Mouse (Mus musculus) embryonic facial prominence, embryonic 11.5 days (tissue): ENCODE measurements around the gene Apoa2. TPM values are rescaled to one million over a fixed set of nuclear protein-coding genes. Genes with fewer than 3 reads are reported as not detected.

Source experiments
- ATAC-seq: fragments of 200-750 bp; cut with Nextera tagmentation; replicated peaks from 2 replicates; pipeline ENCODE4 v1.8.0; 2017; ENCODE audit warnings: low read depth; ENCODE audit not compliant: insufficient number of reproducible peaks, low FRiP score, low TSS enrichment
- DNase-seq: peaks from one replicate; pipeline ENCODE4 v3.0.0-alpha.2; 2015; ENCODE audit warnings: low spot score
- H3K27ac ChIP-seq: fragments of 300-500 bp; sonication (generic); replicated peaks from 2 replicates; pipeline ENCODE4 v1.5.1; 2014; ENCODE audit warnings: mild to moderate bottlenecking, low read depth, low read length, control low read depth
- H3K27me3 ChIP-seq: fragments of 300-500 bp; sonication (generic); 2 replicates; pipeline ENCODE4 v1.6.1; 2014; ENCODE audit warnings: mild to moderate bottlenecking, low read length, moderate library complexity, mixed read lengths; ENCODE audit not compliant: control insufficient read depth, insufficient read depth
- H3K36me3 ChIP-seq: fragments of 300-500 bp; sonication (generic); replicated peaks from 2 replicates; pipeline ENCODE4 v1.6.1; 2014; ENCODE audit warnings: low read depth, mild to moderate bottlenecking, low read length, moderate library complexity, mixed read lengths; ENCODE audit not compliant: control insufficient read depth, insufficient read depth
- H3K4me1 ChIP-seq: fragments of 300-500 bp; sonication (generic); 2 replicates; pipeline ENCODE4 v1.6.1; 2014; ENCODE audit warnings: low read length, mixed read lengths; ENCODE audit not compliant: control insufficient read depth, insufficient read depth
- H3K4me2 ChIP-seq: fragments of 300-500 bp; sonication (generic); 2 replicates; pipeline ENCODE4 v1.6.1; 2014; ENCODE audit warnings: low read depth, mild to moderate bottlenecking, control low read depth, low read length, moderate library complexity
- H3K4me3 ChIP-seq: fragments of 300-500 bp; sonication (generic); 2 replicates; pipeline ENCODE4 v1.5.1; 2014; ENCODE audit warnings: low read depth, low read length, control low read depth
- H3K9ac ChIP-seq: fragments of 300-500 bp; sonication (generic); replicated peaks from 2 replicates; pipeline ENCODE4 v1.6.1; 2014; ENCODE audit warnings: mild to moderate bottlenecking, control low read depth, low read length
- H3K9me3 ChIP-seq: fragments of 300-500 bp; sonication (generic); replicated peaks from 2 replicates; pipeline ENCODE4 v1.6.1; 2016; ENCODE audit warnings: mild to moderate bottlenecking, low read length, inconsistent platforms, mixed read lengths; ENCODE audit not compliant: control insufficient read depth
- WGBS: fragments of 180-500 bp; shearing (Covaris S2); extraction: QIAGEN DNeasy Blood & Tissue Kit; methylation state at CpG from one replicate; pipeline ENCODE4 v1.1.7; 2014; 5-methylcytosine and 5-hydroxymethylcytosine counted together
- polyA plus RNA-seq: library from polyadenylated mRNA; unstranded; fragments of >200 nt; fragmentation: Nextera tagmentation; extraction: Ambion mirVana; gene quantifications from 2 replicates; pipeline ENCODE4 v1.2.1, GENCODE M21; 2014

The Apoa2 gene
- polyA plus RNA-seq, 1 experiment from 2014 or later: 3.7 TPM

- H3K9ac ChIP-seq: peak overlapping the region; percentile 60
- H3K36me3 ChIP-seq: no peaks in the 10 kb centered on the region; the same call in 1 of the 2 replicates
- no peaks in the 10 kb centered on the region for H3K27me3 ChIP-seq
- WGBS: 5% methylated on average over 13 of the region's 13 CpGs
- peaks cover 12% of the 10 kb centered on the region for H3K4me1 ChIP-seq
- peak overlapping the region; percentile 79 for H3K4me2 ChIP-seq
- H3K9me3 ChIP-seq: no peaks in the 10 kb centered on the region
- DNase-seq: peak; percentile 74
- ATAC-seq: peak; percentile 49
- peak overlapping the region; percentile 34 for H3K4me3 ChIP-seq
- H3K27ac ChIP-seq: peak overlapping the region; percentile 77
These were observed 26.9 kb downstream of the Apoa2 start for GRCm38 (mm10) chr1:171251594-171252324.

- WGBS: 39% methylated on average over 17 of the region's 17 CpGs
- Histone ChIP-seq H3K4me1 (peaks cover 12% of the 10 kb centered on the region), H3K27ac (peak overlapping the region; percentile 77), H3K4me2 (peak overlapping the region; percentile 79), H3K36me3 (no peaks in the 10 kb centered on the region; the same call in 1 of the 2 replicates), H3K4me3 (peak overlapping the region; percentile 34; the same call in 1 of the 2 replicates), H3K9ac (peak overlapping the region; percentile 60), H3K9me3 (no peaks in the 10 kb centered on the region), H3K27me3 (no peaks in the 10 kb centered on the region)
- DNase-seq (no peak), ATAC-seq (no peak; the same call in 1 of the 2 replicates)
These were observed 27.6 kb downstream of the Apoa2 start for GRCm38 (mm10) chr1:171252415-171252814.

GRCm38 (mm10) chr1:171256095-171256818, 31.4 kb downstream of the Apoa2 start:
- Histone ChIP-seq H3K4me2 (no peak overlapping the region), H3K36me3 (no peaks in the 10 kb centered on the region; the same call in 1 of the 2 replicates), H3K4me1 (peaks cover 4% of the 10 kb centered on the region), H3K4me3 (no peak overlapping the region), H3K27me3 (no peaks in the 10 kb centered on the region), H3K9me3 (no peaks in the 10 kb centered on the region), H3K27ac (no peak overlapping the region), H3K9ac (no peak overlapping the region)
- ATAC-seq (no peak), DNase-seq (no peak)
- 92% methylated on average over 24 of the region's 24 CpGs for WGBS

- no peak overlapping the region for H3K9ac ChIP-seq
- ATAC-seq (0 out of 2 replicates have a peak, but pooled peaks have one; percentile 7), DNase-seq (peak; percentile 86)
- H3K4me2 ChIP-seq: no peak overlapping the region
- H3K27ac ChIP-seq: no peak overlapping the region
- H3K4me1 ChIP-seq: no peaks in the 10 kb centered on the region; the same call in 1 of the 2 replicates
- no peaks in the 10 kb centered on the region for H3K9me3 ChIP-seq
- H3K36me3 ChIP-seq: no peaks in the 10 kb centered on the region; the same call in 1 of the 2 replicates
- no peaks in the 10 kb centered on the region for H3K27me3 ChIP-seq
- no peak overlapping the region for H3K4me3 ChIP-seq
- WGBS: 70% methylated on average over 15 of the region's 15 CpGs
These were observed 32.2 kb downstream of the Apoa2 start for GRCm38 (mm10) chr1:171256937-171257548.

GRCm38 (mm10) chr1:171257781-171258180, 32.9 kb downstream of the Apoa2 start:
- no peak overlapping the region for H3K4me2 ChIP-seq
- peaks cover 2% of the 10 kb centered on the region; the same call in 1 of the 2 replicates for H3K4me1 ChIP-seq
- H3K27ac ChIP-seq: no peak overlapping the region
- no peaks in the 10 kb centered on the region; the same call in 1 of the 2 replicates for H3K36me3 ChIP-seq
- H3K9ac ChIP-seq: no peak overlapping the region
- ATAC-seq: no peak
- 89% methylated on average over 9 of the region's 9 CpGs for WGBS
- H3K27me3 ChIP-seq: no peaks in the 10 kb centered on the region
- no peaks in the 10 kb centered on the region for H3K9me3 ChIP-seq
- no peak for DNase-seq
- no peak overlapping the region for H3K4me3 ChIP-seq

- Histone ChIP-seq H3K36me3 (no peaks in the 10 kb centered on the region; the same call in 1 of the 2 replicates), H3K9me3 (no peaks in the 10 kb centered on the region), H3K4me3 (no peak overlapping the region), H3K4me1 (peaks cover 2% of the 10 kb centered on the region; the same call in 1 of the 2 replicates), H3K4me2 (no peak overlapping the region), H3K27me3 (no peaks in the 10 kb centered on the region), H3K27ac (no peak overlapping the region), H3K9ac (no peak overlapping the region)
- no peak for ATAC-seq
- DNase-seq: no peak
- 84% methylated on average over 17 of the region's 17 CpGs for WGBS
These were observed 34.1 kb downstream of the Apoa2 start for GRCm38 (mm10) chr1:171258921-171259320.

- no peaks in the 10 kb centered on the region for H3K36me3 ChIP-seq
- H3K4me1 ChIP-seq: peaks cover 2% of the 10 kb centered on the region; the same call in 1 of the 2 replicates
- no peak overlapping the region for H3K27ac ChIP-seq
- WGBS: 81% methylated on average over 3 of the region's 3 CpGs
- no peak for DNase-seq
- no peak overlapping the region for H3K4me3 ChIP-seq
- ATAC-seq: no peak
- no peak overlapping the region for H3K9ac ChIP-seq
- no peak overlapping the region for H3K4me2 ChIP-seq
- H3K9me3 ChIP-seq: no peaks in the 10 kb centered on the region
- no peaks in the 10 kb centered on the region for H3K27me3 ChIP-seq
These were observed 35.5 kb downstream of the Apoa2 start for GRCm38 (mm10) chr1:171260316-171260715.
